Mouse (Mus musculus): ENCODE measurements around the gene Lamc1. TPM values are rescaled to one million over a fixed set of nuclear protein-coding genes. Genes with fewer than 3 reads are reported as not detected.

The Lamc1 gene
- polyA plus RNA-seq, 1 experiment: 190 TPM

- peak overlapping the region; percentile 40 for H3K4me3 ChIP-seq (ENCODE audit: insufficient read depth, low read length)
- no peaks in the 10 kb centered on the region; the same call in 1 of the 2 replicates for H3K4me1 ChIP-seq (ENCODE audit: control insufficient read depth, insufficient read depth, low read length)
- peak overlapping the region; percentile 87 for H3K27ac ChIP-seq (ENCODE audit: insufficient read depth, low read length)
- TF ChIP-seq CTCF (IDR thresholded peaks at IDR 0.05; ENCODE audit: borderline replicate concordance, insufficient read depth, low read length) (no peak), POLR2A (IDR thresholded peaks at IDR 0.05; ENCODE audit: low read depth, low read length) (no peak; the same call in 1 of the 2 replicates)
Measured at GRCm38 (mm10) chr1:153333296-153334121, 923 bp upstream of the Lamc1 start.

- Histone ChIP-seq H3K4me1 (ENCODE audit: control insufficient read depth, insufficient read depth, low read length) (no peaks in the 10 kb centered on the region; the same call in 1 of the 2 replicates), H3K4me3 (ENCODE audit: insufficient read depth, low read length) (peak overlapping the region; percentile 93), H3K27ac (ENCODE audit: insufficient read depth, low read length) (peak overlapping the region; percentile 85)
- TF ChIP-seq CTCF (IDR thresholded peaks at IDR 0.05; ENCODE audit: borderline replicate concordance, insufficient read depth, low read length): peak; percentile 33; the same call in 1 of the 2 replicates
- no peak for TF ChIP-seq POLR2A (IDR thresholded peaks at IDR 0.05; ENCODE audit: low read depth, low read length)
Measured at GRCm38 (mm10) chr1:153331796-153332443, 666 bp downstream of the Lamc1 start.

GRCm38 (mm10) chr1:153331206-153331605, 1.4 kb downstream of the Lamc1 start:
- peak overlapping the region; percentile 93 for H3K4me3 ChIP-seq (ENCODE audit: insufficient read depth, low read length)
- H3K27ac ChIP-seq (ENCODE audit: insufficient read depth, low read length): no peak overlapping the region

GRCm38 (mm10) chr1:153329306-153329705, 3.3 kb downstream of the Lamc1 start:
- no peaks in the 10 kb centered on the region; the same call in 1 of the 2 replicates for H3K4me1 ChIP-seq (ENCODE audit: control insufficient read depth, insufficient read depth, low read length)
- H3K27ac ChIP-seq (ENCODE audit: insufficient read depth, low read length): no peak overlapping the region
- no peak overlapping the region for H3K4me3 ChIP-seq (ENCODE audit: insufficient read depth, low read length)
- TF ChIP-seq CTCF (IDR thresholded peaks at IDR 0.05; ENCODE audit: borderline replicate concordance, insufficient read depth, low read length) (no peak), POLR2A (IDR thresholded peaks at IDR 0.05; ENCODE audit: low read depth, low read length) (no peak)

More at GRCm38 (mm10) chr1:153331206-153331605, 1.4 kb downstream of the Lamc1 start:
- no peaks in the 10 kb centered on the region; the same call in 1 of the 2 replicates for H3K4me1 ChIP-seq (ENCODE audit: control insufficient read depth, insufficient read depth, low read length)
- no peak for TF ChIP-seq CTCF (IDR thresholded peaks at IDR 0.05; ENCODE audit: borderline replicate concordance, insufficient read depth, low read length)
- TF ChIP-seq POLR2A (IDR thresholded peaks at IDR 0.05; ENCODE audit: low read depth, low read length): no peak

GRCm38 (mm10) chr1:153327063-153327462, 5.5 kb downstream of the Lamc1 start:
- H3K27ac ChIP-seq (ENCODE audit: insufficient read depth, low read length): no peak overlapping the region
- H3K4me1 ChIP-seq (ENCODE audit: control insufficient read depth, insufficient read depth, low read length): no peaks in the 10 kb centered on the region; the same call in 1 of the 2 replicates
- no peak overlapping the region for H3K4me3 ChIP-seq (ENCODE audit: insufficient read depth, low read length)
- TF ChIP-seq CTCF (IDR thresholded peaks at IDR 0.05; ENCODE audit: borderline replicate concordance, insufficient read depth, low read length) (no peak), POLR2A (IDR thresholded peaks at IDR 0.05; ENCODE audit: low read depth, low read length) (no peak)

GRCm38 (mm10) chr1:153326226-153326625, 6.4 kb downstream of the Lamc1 start:
- H3K4me3 ChIP-seq (ENCODE audit: insufficient read depth, low read length): no peak overlapping the region
- TF ChIP-seq POLR2A (IDR thresholded peaks at IDR 0.05; ENCODE audit: low read depth, low read length): no peak
- no peak for TF ChIP-seq CTCF (IDR thresholded peaks at IDR 0.05; ENCODE audit: borderline replicate concordance, insufficient read depth, low read length)
- peaks cover 1% of the 10 kb centered on the region; the same call in 1 of the 2 replicates for H3K4me1 ChIP-seq (ENCODE audit: control insufficient read depth, insufficient read depth, low read length)
- no peak overlapping the region for H3K27ac ChIP-seq (ENCODE audit: insufficient read depth, low read length)

GRCm38 (mm10) chr1:153321404-153321803, 11.2 kb downstream of the Lamc1 start:
- Histone ChIP-seq H3K27ac (ENCODE audit: insufficient read depth, low read length) (no peak overlapping the region), H3K4me1 (ENCODE audit: control insufficient read depth, insufficient read depth, low read length) (0 out of 2 replicates have a peak, but pooled peaks cover 2% of the 10 kb centered on the region), H3K4me3 (ENCODE audit: insufficient read depth, low read length) (no peak overlapping the region)
- TF ChIP-seq POLR2A (IDR thresholded peaks at IDR 0.05; ENCODE audit: low read depth, low read length) (no peak), CTCF (IDR thresholded peaks at IDR 0.05; ENCODE audit: borderline replicate concordance, insufficient read depth, low read length) (no peak)

GRCm38 (mm10) chr1:153320554-153321147, 11.9 kb downstream of the Lamc1 start:
- Histone ChIP-seq H3K4me3 (ENCODE audit: insufficient read depth, low read length) (no peak overlapping the region), H3K4me1 (ENCODE audit: control insufficient read depth, insufficient read depth, low read length) (0 out of 2 replicates have a peak, but pooled peaks cover 2% of the 10 kb centered on the region), H3K27ac (ENCODE audit: insufficient read depth, low read length) (no peak overlapping the region)
- TF ChIP-seq POLR2A (IDR thresholded peaks at IDR 0.05; ENCODE audit: low read depth, low read length) (no peak), CTCF (IDR thresholded peaks at IDR 0.05; ENCODE audit: borderline replicate concordance, insufficient read depth, low read length) (no peak)

GRCm38 (mm10) chr1:153320121-153320520, 12.5 kb downstream of the Lamc1 start:
- Histone ChIP-seq H3K27ac (ENCODE audit: insufficient read depth, low read length) (no peak overlapping the region), H3K4me3 (ENCODE audit: insufficient read depth, low read length) (no peak overlapping the region)
- TF ChIP-seq CTCF (IDR thresholded peaks at IDR 0.05; ENCODE audit: borderline replicate concordance, insufficient read depth, low read length): no peak
- no peak for TF ChIP-seq POLR2A (IDR thresholded peaks at IDR 0.05; ENCODE audit: low read depth, low read length)

More at GRCm38 (mm10) chr1:153320121-153320520, 12.5 kb downstream of the Lamc1 start:
- 0 out of 2 replicates have a peak, but pooled peaks cover 2% of the 10 kb centered on the region for H3K4me1 ChIP-seq (ENCODE audit: control insufficient read depth, insufficient read depth, low read length)

Measured in embryonic fibroblast, embryonic 13.5 days (primary cell).